Mouse (Mus musculus) 3134 (cell line): ENCODE measurements around the gene C8g.
A peak's percentile ranks its signal among the peaks of the same experiment; 100 is the strongest.

Source experiments
- DNase-seq: peaks from one replicate; pipeline ENCODE4 v3.0.0-alpha.2; 2011; ENCODE audit warnings: low spot score; ENCODE audit not compliant: insufficient read length; ENCODE audit errors: extremely low read depth

The C8g gene

DNA sequence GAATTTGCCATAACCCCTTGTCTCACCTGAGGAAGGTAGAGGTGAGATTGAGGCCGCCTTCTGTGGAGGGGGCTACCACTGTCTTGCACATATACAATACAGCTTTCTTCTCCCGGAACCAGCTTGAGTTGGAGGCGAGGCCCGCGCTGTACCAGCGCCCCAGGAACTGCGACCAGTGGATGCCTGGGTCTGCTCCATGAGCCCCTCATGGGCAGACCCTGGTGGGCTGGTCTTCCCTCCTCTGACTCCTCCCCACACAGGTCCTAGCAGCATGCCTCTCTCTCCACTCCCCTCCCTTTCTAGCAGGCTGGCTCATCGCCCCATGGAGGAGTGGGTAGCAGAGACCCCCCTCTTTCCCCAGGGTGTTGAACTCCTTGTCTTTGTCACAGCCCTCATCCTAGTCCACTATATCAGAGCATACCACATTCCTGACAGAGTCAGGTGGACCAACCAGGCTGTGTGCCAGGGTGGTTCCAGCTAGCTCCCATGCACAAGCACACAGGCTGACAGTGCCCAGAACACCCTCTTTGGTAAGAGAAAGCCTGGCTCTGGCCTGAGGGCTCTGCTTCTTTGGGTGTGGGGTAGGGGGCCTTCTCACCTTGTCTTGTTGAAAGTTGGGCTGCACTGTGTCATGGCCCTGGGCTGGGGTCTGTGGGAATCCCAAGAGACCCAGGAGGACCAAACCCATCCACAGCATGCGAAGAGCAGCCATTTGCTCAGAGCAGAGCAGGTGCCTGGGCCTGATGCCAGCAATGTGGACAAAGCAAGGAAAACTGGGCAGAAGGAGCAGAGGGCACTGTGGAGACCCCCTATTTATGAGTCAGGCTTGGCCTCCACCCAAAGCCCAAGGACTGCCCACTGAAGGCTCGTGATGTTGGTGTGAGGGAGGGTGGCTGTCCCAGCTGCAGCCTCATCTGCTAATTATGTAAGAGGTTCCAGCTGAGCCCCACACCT is 32.3 kb downstream of the C8g start:
- DNase-seq: peak; percentile 49

DNA sequence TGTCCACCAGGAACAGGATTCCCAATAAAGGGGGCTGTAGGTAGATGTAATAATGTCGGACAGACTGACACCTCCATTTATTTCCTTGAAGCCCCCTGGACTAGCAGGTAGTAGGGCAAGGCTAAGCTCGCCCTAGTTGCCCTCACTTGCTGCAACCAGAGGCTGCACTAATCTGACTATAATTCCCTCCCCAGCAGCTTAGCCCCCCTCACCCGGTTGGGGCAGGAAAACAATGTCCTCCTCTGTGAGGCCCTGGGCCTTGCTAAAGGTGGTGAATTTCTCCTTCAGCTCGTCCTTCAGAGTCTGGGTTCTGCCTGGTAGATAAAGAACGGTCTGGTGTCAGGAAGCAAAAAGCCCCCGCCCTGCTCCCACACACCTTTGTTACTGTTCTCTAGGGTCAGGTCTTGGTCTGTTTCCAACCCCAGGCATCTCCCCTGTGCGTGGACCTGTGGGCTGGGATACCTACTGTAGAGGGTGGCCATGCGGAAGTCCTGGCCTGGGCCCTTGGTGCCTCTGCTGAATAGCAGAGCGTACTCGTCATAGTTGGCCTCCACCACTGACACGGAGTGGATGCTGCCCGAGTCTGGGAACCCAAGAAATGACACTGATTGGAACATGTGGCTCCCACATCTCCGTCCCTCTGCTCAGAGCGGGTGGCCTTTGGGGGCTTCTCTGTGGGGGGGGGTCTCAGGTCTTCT is 33.8 kb downstream of the C8g start:
- DNase-seq: no peak

DNA sequence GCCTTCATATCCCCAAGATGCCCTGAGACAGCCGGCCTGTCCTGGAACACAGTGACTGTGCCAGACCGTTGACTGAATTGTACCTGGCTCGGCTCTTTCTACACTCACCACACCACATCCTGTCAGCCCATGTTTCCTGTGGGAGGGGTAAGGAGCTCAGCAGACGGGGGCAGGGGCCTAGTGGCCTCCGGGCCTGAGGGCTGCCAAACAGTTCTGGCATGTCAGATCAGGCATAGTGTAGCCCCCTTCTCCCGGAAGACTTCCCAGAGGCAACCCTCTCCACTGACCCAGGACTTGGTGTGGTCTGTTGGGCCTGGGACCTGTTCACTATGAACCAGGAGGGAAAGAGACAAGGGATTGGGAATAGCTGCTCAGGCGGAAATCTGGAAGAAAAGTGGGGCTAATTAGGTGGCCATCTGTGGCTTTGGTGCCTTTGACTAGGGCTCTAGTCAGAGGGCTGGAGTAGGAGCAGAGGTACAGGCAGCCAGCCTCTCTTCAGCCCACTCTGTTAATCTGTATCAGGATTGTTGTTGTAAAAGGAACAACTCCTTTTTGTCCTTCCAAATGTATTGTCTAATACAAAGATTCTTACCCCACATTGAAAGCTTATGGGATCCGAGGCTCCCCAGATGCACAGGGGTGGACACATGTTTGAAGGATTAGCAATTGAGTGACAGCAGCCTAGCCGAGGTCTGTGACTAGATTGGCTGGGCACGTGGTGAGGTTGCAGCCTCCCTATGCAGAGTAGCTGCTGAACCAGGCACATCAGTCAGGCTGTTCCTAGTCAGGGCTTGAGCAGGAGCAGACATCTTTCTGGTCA is 35.5 kb downstream of the C8g start:
- peak; percentile 81 for DNase-seq

DNA sequence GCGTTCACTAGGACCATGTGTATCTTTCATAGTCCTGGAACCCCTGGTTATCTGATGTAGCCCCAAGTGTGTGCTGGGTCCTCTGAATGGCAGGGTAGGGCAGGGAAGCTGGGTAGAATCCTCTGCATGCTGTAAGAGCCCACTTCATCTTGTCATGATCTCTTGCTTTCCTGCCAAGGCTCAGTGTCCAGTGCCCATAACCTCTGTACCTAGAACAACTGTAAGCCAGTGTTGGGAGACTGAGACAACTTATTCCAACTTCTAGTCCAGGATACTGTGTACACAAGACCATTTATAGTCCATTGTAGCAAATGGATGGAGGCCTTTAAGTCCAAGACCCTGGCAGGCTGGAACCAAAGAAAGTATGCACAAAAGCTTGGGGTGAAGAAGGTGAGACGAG is 36.3 kb downstream of the C8g start:
- no peak for DNase-seq

DNA sequence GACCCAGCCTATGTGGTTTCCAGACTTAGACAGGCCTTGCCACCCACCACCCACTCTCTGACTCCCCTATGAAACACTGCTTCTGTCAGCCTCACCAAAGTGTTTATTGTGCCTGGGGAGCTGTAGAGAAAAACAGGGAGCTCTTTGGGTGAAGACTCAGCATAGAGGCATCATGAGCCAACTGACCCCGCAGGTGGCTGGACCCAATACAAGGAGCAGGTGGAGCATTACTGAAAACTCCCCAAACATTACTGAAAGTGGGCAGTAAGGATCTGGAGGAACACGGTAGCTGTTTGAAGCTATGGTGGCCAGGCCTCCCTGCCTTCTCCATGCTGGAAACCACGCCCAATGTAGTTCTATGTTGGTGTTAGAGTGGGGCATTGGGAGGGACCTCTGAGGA is 37.9 kb downstream of the C8g start:
- DNase-seq: no peak

DNA sequence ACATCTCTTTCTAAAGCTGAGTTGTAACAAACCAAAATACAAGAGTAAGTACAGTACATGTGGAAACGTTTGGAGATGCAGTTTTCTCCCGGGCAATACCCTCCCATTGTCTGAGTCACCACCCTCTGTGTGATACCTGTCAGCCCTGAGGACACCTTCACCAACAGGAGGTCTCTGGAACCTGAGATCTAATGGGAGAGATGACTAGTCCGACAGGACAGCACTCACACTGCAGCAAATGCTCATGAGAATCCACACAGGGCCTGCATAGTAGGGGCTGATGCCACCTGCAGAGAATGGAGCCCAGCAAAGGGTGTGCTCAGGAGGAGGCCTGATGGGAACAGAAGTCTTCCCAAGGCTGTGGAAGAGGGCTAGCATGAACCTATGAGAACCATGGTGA is 40.1 kb downstream of the C8g start:
- no peak for DNase-seq

DNA sequence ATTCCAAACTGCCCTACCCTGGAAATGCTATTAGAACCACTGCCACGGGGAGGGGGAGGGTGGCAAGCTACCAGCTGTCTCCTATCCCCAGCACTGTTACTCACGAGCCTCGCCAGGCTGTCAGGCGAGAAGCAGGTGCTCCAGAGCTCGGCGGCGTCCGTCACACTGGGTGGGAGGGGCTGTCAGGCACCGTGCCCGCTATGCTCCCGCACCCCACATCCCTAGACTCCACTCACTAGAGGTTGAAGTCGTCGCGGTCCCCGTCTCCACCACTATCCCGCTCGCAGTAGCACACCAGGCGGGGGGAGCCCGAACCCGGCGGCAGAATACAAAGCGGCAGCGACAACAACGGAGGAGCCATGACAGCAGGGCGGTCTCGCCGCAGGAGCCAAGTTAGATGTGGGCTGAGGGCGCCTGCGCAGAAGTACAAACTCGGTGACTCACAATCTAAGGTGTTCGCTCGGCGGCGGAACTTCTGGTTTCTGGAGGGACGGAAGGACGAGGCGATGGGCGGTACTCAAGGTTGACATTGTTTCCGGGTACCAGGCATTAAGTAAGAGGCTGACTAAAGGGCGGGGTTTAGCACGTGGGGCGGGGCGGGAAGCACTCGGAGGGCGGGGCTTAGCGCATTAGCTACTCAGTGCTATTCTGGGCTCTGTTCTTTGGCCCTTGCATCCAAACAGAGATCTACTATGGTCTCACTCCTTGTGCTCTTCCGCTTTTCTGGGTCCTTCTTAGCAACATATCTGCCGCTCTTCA is 40.8 kb downstream of the C8g start, which contains the start of gene Paxx:
TSS of gene Paxx (minus strand) at position 544 of the 759 bp plus-strand sequence.
- DNase-seq: peak; percentile 94

DNA sequence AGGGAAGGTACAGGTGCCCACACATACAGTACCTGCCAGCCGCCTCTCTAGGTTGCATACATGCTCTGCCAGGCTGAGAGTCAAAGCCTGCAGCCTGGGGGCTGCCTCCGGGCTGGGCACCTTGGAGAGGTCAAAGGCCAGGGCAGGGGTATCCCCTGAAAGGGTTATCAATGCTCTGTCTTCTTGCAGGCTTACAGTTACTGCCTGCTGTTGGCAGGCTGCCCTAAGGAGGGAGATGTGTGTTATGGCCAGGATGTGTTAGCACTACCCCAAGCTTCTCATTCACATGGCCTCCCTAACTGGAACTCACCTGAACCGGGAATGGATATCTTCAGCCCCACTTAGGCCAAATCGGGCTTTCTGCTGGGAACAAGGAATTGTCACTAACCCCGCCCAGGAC is 41.4 kb downstream of the C8g start:
- no peak for DNase-seq

DNA sequence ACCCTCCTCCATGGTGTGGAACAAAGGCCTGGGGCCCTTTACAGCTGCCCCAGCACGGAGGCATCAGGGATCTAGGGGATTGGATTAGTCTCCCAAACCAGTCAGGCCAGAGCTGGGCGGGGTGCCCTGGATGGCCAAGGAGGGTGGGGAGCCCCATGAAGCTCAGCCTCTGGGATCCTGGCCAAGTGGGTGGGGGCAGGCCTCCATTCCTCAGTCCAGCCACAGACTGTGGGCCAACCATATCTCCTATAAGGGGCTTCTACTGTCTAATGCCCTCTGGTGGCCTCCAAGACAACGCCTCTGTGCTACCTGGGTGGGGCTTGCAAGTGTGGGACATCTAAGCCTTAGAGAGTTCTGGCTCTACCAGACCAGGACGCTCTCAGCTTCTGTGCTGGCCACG is 42.6 kb downstream of the C8g start:
- DNase-seq: no peak

DNA sequence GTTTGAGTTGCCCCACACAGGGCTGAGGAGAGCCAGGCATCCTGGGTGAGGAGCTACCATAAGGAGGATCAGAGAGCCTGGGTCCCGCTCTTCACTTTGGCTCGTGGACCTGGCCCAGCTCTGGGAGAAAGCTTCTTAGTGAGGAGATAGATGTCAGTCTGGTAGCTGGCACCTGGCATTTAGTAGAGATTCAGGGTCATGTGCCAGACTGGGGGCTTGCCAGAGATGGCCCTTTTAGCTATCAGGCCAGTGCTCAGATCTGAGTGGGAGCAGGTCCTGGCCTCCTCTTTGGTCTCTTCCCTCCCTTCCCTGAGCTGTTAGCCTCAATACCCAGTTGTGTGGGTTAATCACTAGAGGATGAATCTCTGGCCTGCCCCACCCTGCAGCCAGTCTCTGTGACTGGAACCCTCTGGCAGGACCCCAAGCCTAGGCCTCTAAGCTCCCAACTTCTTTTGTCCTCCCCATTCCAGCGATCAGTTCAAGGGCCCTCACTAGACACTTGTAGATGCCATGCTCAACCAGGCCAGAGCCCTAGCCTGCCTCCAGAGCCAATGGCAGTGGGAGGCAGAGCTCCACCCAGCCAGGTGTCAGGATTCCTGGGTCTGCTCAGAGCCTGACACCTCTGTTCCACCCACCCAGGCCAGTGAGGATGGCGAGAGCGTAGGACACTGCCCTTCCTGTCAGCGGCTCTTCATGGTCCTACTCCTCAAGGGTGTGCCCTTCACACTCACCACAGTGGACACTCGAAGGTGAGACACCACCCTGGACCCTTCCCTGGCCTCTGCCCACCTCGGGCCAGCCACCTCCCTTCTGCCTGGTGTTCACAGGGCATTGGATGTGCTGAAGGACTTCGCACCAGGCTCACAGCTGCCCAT is 44.3 kb downstream of the C8g start:
- DNase-seq: no peak

DNA sequence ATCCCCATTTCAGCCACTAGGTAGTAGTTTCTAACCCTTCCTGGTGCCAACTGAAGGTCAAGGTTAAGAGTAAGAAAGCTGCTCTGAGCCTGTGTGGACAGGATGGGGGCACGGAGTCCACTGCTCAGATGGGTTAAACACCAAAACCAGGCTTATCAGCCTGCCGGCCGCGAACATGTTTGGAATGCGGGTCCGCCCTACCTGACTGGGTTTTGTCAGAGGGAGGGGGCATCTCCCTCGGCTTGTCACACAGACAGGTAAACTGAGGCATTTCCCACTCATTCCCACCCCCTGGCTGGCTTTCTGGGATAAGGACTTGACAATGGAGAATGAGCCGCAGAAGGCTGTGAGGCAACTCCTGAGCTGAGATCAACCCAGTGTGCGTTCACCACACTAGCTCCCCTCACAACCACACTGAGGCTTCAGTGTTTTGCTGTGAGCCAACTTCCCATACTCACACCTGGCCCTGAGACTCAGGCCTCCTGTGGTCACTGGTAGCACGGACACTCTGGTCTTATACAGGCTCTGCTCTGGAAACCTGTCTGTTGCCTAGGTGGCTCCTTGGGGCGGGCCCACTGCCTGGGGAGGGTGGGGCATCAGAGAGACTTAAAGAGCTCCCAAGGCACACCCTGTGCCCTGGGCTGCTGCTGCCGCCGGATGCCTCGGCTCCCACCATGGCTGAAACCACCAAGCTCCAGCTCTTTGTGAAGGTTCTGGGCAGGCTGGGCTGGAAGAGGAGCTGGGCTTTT is 45.1 kb downstream of the C8g start, which contains the start of gene Clic3:
TSS of gene Clic3 (plus strand) at position 634 of the 749 bp plus-strand sequence.
- DNase-seq: no peak

DNA sequence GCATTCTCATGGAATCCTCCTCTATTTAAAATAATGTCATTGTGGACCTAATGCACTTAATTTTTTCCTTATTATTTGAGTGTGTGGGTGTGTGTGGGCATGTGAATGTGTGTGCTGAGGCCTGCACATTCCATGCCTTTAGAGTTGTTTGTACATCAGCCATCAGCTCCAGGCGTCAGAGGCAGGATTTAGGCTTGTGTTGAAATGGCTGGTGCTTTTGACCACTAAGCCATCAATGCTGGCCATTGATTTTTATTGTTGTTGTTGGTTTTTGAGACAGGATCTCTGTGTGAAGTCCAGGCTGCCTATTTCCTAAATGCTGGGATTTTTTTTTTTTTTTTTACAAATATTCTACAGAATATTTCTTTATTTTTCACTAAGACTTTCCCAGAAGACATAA is 48.6 kb downstream of the C8g start:
- no peak for DNase-seq

DNA sequence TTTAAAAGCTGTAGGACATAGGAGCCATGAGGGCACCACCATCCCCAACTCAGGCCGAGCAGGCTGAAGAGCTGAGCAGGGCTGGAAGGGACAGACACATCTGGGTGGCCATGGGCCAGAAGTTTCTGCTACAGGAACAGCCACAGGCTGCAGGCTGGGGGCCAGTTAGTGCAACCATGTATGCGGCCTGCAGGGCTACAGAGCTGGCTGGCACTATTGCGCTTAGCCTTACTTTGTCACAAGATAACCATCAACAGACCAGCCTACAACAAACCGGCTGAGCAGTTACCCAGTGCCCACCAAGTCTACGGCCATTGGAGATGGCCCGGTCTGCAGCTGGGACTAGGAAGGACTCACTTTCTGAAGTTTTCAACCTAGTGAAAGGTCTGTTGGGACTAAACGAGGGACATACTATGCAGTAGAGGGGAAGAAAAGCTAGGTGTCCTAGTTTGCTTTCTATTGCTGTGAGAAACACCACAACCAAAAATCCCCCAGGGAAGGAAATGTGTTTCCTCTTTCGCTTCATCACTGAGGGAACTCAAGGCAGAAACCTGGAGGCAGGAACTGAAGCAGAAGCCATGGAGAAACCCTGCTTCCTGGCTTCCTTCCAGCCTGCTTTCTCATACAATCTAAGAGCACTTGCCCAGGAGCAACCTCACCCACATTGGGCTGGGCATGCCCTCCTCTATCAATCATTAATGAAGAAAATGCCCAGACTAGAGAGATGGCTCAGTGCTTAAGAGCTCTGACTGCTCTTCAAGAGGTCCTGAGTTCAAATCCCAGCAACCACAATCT is 50.5 kb downstream of the C8g start:
- no peak for DNase-seq
